Comparison of ENCODE assay signal across 13 mouse cellular contexts in the genomic region with DNA sequence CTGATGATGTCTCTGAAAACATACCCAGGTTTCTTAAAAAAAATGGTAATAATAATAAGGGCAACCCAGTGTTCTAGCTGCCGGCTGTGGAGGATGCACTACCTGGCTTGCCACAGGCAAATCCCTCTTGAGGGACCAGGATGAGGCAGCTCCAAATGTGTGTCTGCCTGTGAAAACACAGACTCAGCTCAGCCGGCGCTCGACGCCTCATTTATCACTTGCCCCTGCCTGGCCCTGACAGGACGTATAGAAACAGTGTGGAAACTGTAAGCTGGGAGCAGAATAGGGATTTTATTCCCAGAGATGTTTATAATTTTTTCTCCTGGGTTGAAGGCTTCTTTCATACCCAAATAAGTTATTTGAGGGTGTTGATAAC.
DNase-seq lines count a peak whose midpoint lies in the region; ATAC-seq lines count a peak whose summit lies in the region.
"Had no signal": no experiment of that assay in that cellular context is flagged by ENCODE, and none has a peak within 500 bp of the region (broad histone marks: within the 10 kb centered on the region; RNA-seq: fewer than 3 reads in every experiment).

No protein-coding gene starts in this region.

- intact Hi-C loops in heart, postnatal 25 days (cut with DNase I): no loop called here

- no peaks in the 10 kb centered on the region for H3K9me3 ChIP-seq in heart, embryonic 16.5 days (replicated peaks; ENCODE audit: control insufficient read depth, low read length)
- H3K9me3 ChIP-seq in embryonic facial prominence, embryonic 13.5 days: no peaks in the 10 kb centered on the region
- H3K9me3 ChIP-seq in limb, embryonic 13.5 days: no peaks in the 10 kb centered on the region
- H3K9me3 ChIP-seq: megakaryocyte, embryonic 14.5 days had no signal

- no peak for ATAC-seq in heart, embryonic 16.5 days (replicated peaks; ENCODE audit: extremely low read depth, insufficient read depth, low FRiP score)
- ATAC-seq in embryonic facial prominence, embryonic 13.5 days (ENCODE audit: insufficient number of reproducible peaks, insufficient read depth, low FRiP score, low TSS enrichment, low read depth): no peak
- ATAC-seq in limb, embryonic 13.5 days (ENCODE audit: low FRiP score, low read depth): no peak
- no peak for ATAC-seq in frontal cortex, adult (ENCODE audit: low TSS enrichment)
- ATAC-seq: activated CD4-positive, CD25-positive, alpha-beta regulatory T cell, adult 4 months had no signal

- peaks cover 16% of the 10 kb centered on the region for H3K4me1 ChIP-seq in heart, embryonic 16.5 days (ENCODE audit: control insufficient read depth, insufficient read depth, low read length)
- H3K4me1 ChIP-seq in embryonic facial prominence, embryonic 13.5 days: peaks cover 52% of the 10 kb centered on the region
- peaks cover 45% of the 10 kb centered on the region for H3K4me1 ChIP-seq in limb, embryonic 13.5 days
- H3K4me1 ChIP-seq: megakaryocyte, embryonic 14.5 days had no signal

- no peaks in the 10 kb centered on the region for H3K36me3 ChIP-seq in heart, embryonic 16.5 days (ENCODE audit: control insufficient read depth, insufficient read depth)
- no peaks in the 10 kb centered on the region for H3K36me3 ChIP-seq in embryonic facial prominence, embryonic 13.5 days
- H3K36me3 ChIP-seq in limb, embryonic 13.5 days: no peaks in the 10 kb centered on the region

- no peak overlapping the region for H3K4me2 ChIP-seq in heart, embryonic 16.5 days (ENCODE audit: low read depth, low read length)
- H3K4me2 ChIP-seq in embryonic facial prominence, embryonic 13.5 days: no peak overlapping the region
- no peak overlapping the region for H3K4me2 ChIP-seq in limb, embryonic 13.5 days (replicated peaks)

- no peak overlapping the region for H3K27ac ChIP-seq in heart, embryonic 16.5 days (ENCODE audit: low read length)
- 0 out of 2 replicates have a peak overlapping the region, but pooled peaks have one; percentile 66 for H3K27ac ChIP-seq in embryonic facial prominence, embryonic 13.5 days
- peak overlapping the region; percentile 16; the same call in 1 of the 2 replicates for H3K27ac ChIP-seq in limb, embryonic 13.5 days

- no peak overlapping the region for H3K4me3 ChIP-seq in heart, embryonic 16.5 days (ENCODE audit: low read length)
- no peak overlapping the region for H3K4me3 ChIP-seq in embryonic facial prominence, embryonic 13.5 days
- H3K4me3 ChIP-seq in limb, embryonic 13.5 days: no peak overlapping the region
- H3K4me3 ChIP-seq: megakaryocyte, embryonic 14.5 days had no signal

- 47% methylated on average over 6 of the region's 6 CpGs for WGBS in heart, embryonic 16.5 days
- WGBS in embryonic facial prominence, embryonic 13.5 days: 64% methylated on average over 6 of the region's 6 CpGs
- 40% methylated on average over 6 of the region's 6 CpGs for WGBS in limb, embryonic 13.5 days

- H3K9ac ChIP-seq in heart, embryonic 16.5 days (ENCODE audit: low read length): peak overlapping the region; percentile 23; the same call in 1 of the 2 replicates
- H3K9ac ChIP-seq in embryonic facial prominence, embryonic 13.5 days: no peak overlapping the region
- no peak overlapping the region for H3K9ac ChIP-seq in limb, embryonic 13.5 days

- no peak for DNase-seq in heart, postnatal 25 days (ENCODE audit: low spot score)
- DNase-seq in NIH3T3 (ENCODE audit: low read depth): peak; percentile 38
- DNase-seq in kidney, postnatal 4 days: no peak
- DNase-seq: cerebellum, adult 11 months; lung, adult 18-20 months; spleen, adult 18-20 months; thymus, adult 2 months had no signal

- H3K27me3 ChIP-seq in heart, embryonic 16.5 days (ENCODE audit: control insufficient read depth, insufficient read depth, low read length): no peaks in the 10 kb centered on the region
- H3K27me3 ChIP-seq in embryonic facial prominence, embryonic 13.5 days: no peaks in the 10 kb centered on the region
- H3K27me3 ChIP-seq in limb, embryonic 13.5 days: no peaks in the 10 kb centered on the region
